Mouse (Mus musculus) kidney, adult 9 months (tissue): ENCODE data around the gene Cpsf6.

Experiments
- DNase-seq: peaks from one replicate; pipeline ENCODE4 v3.0.0; 2022

Gene Cpsf6

GRCm38 (mm10) chr10:117413562-117414527 lies 34.0 kb upstream of the Cpsf6 start:
- DNase-seq: peak; percentile 82

- no peak for DNase-seq
Measured at GRCm38 (mm10) chr10:117412474-117413057, 32.8 kb upstream of the Cpsf6 start.

- DNase-seq: peak; percentile 39
Measured at GRCm38 (mm10) chr10:117411716-117412473, 32.1 kb upstream of the Cpsf6 start.

- DNase-seq: no peak
Measured at GRCm38 (mm10) chr10:117411131-117411530, 31.3 kb upstream of the Cpsf6 start.

- no peak for DNase-seq
Measured at GRCm38 (mm10) chr10:117410481-117411048, 30.8 kb upstream of the Cpsf6 start.

- no peak for DNase-seq
Measured at GRCm38 (mm10) chr10:117409373-117410354, 29.8 kb upstream of the Cpsf6 start.

- DNase-seq: no peak
Measured at GRCm38 (mm10) chr10:117408545-117409372, 28.9 kb upstream of the Cpsf6 start.

GRCm38 (mm10) chr10:117407734-117408288 lies 28.0 kb upstream of the Cpsf6 start:
- DNase-seq: no peak

GRCm38 (mm10) chr10:117406843-117407733 lies 27.3 kb upstream of the Cpsf6 start:
- no peak for DNase-seq

GRCm38 (mm10) chr10:117406283-117406588 lies 26.4 kb upstream of the Cpsf6 start:
- no peak for DNase-seq

GRCm38 (mm10) chr10:117405526-117406282 lies 25.9 kb upstream of the Cpsf6 start:
- DNase-seq: no peak

- DNase-seq: no peak
Measured at GRCm38 (mm10) chr10:117404384-117404783, 24.6 kb upstream of the Cpsf6 start.

GRCm38 (mm10) chr10:117403344-117403953 lies 23.6 kb upstream of the Cpsf6 start:
- DNase-seq: no peak

GRCm38 (mm10) chr10:117402403-117403333 lies 22.9 kb upstream of the Cpsf6 start:
- DNase-seq: peak; percentile 53

GRCm38 (mm10) chr10:117401364-117401763 lies 21.5 kb upstream of the Cpsf6 start:
- no peak for DNase-seq

GRCm38 (mm10) chr10:117400246-117400954 lies 20.6 kb upstream of the Cpsf6 start:
- DNase-seq: no peak

- no peak for DNase-seq
Measured at GRCm38 (mm10) chr10:117399839-117400238, 20.0 kb upstream of the Cpsf6 start.
